Mouse (Mus musculus): ENCODE results near the gene B430305J03Rik.

Gene B430305J03Rik

GRCm38 (mm10) chr3:61365779-61366373 lies at the start of gene B430305J03Rik:
Gene B430305J03Rik (minus strand): TSS chr3:61365951.
- DNase-seq (ENCODE audit: inconsistent age in 2 of 2, low spot score in 1 of 2): peak in 1 of 2 experiments; percentile 51

GRCm38 (mm10) chr3:61409683-61410082 lies 43.9 kb upstream of the B430305J03Rik start:
- DNase-seq (ENCODE audit: inconsistent age in 2 of 2, low spot score in 1 of 2): peak in 1 of 2 experiments; percentile 36

GRCm38 (mm10) chr3:61406921-61407320 lies 41.2 kb upstream of the B430305J03Rik start:
- DNase-seq (ENCODE audit: inconsistent age in 2 of 2, low spot score in 1 of 2): peak in 1 of 2 experiments; percentile 20

GRCm38 (mm10) chr3:61400823-61401387 lies 35.2 kb upstream of the B430305J03Rik start:
- DNase-seq (ENCODE audit: inconsistent age in 2 of 2, low spot score in 1 of 2): no peak

- no peak for DNase-seq (ENCODE audit: inconsistent age in 2 of 2, low spot score in 1 of 2)
Observed at GRCm38 (mm10) chr3:61396728-61397127, 31.0 kb upstream of the B430305J03Rik start.

GRCm38 (mm10) chr3:61395382-61395781 lies 29.6 kb upstream of the B430305J03Rik start:
- no peak for DNase-seq (ENCODE audit: inconsistent age in 2 of 2, low spot score in 1 of 2)

GRCm38 (mm10) chr3:61393520-61393919 lies 27.8 kb upstream of the B430305J03Rik start:
- no peak for DNase-seq (ENCODE audit: inconsistent age in 2 of 2, low spot score in 1 of 2)

- DNase-seq (ENCODE audit: inconsistent age in 2 of 2, low spot score in 1 of 2): peak in 1 of 2 experiments; percentile 37
Observed at GRCm38 (mm10) chr3:61392881-61393280, 27.1 kb upstream of the B430305J03Rik start.

- DNase-seq (ENCODE audit: inconsistent age in 2 of 2, low spot score in 1 of 2): no peak
Observed at GRCm38 (mm10) chr3:61391564-61391963, 25.8 kb upstream of the B430305J03Rik start.

- no peak for DNase-seq (ENCODE audit: inconsistent age in 2 of 2, low spot score in 1 of 2)
Observed at GRCm38 (mm10) chr3:61386368-61386767, 20.6 kb upstream of the B430305J03Rik start.

GRCm38 (mm10) chr3:61376001-61376400 lies 10.2 kb upstream of the B430305J03Rik start:
- no peak for DNase-seq (ENCODE audit: inconsistent age in 2 of 2, low spot score in 1 of 2)

GRCm38 (mm10) chr3:61368446-61368845 lies 2.7 kb upstream of the B430305J03Rik start:
- no peak for DNase-seq (ENCODE audit: inconsistent age in 2 of 2, low spot score in 1 of 2)

GRCm38 (mm10) chr3:61364978-61365778 lies 573 bp downstream of the B430305J03Rik start:
- peak; percentile 55 to 85 for DNase-seq (ENCODE audit: inconsistent age in 2 of 2, low spot score in 1 of 2)

GRCm38 (mm10) chr3:61364661-61364977 lies 1.1 kb downstream of the B430305J03Rik start:
- no peak for DNase-seq (ENCODE audit: inconsistent age in 2 of 2, low spot score in 1 of 2)

- DNase-seq (ENCODE audit: inconsistent age in 2 of 2, low spot score in 1 of 2): peak; percentile 93 to 98
Observed at GRCm38 (mm10) chr3:61363989-61364660, 1.6 kb downstream of the B430305J03Rik start.

- DNase-seq (ENCODE audit: inconsistent age in 2 of 2, low spot score in 1 of 2): peak; percentile 92 to 97
Observed at GRCm38 (mm10) chr3:61363161-61363988, 2.4 kb downstream of the B430305J03Rik start.

- no peak for DNase-seq (ENCODE audit: inconsistent age in 2 of 2, low spot score in 1 of 2)
Observed at GRCm38 (mm10) chr3:61362821-61363160, 3.0 kb downstream of the B430305J03Rik start.

GRCm38 (mm10) chr3:61361338-61361737 lies 4.4 kb downstream of the B430305J03Rik start, which contains the start of gene Rap2b:
Gene Rap2b (plus strand): TSS chr3:61361638.
- no peak for DNase-seq (ENCODE audit: inconsistent age in 2 of 2, low spot score in 1 of 2)

- DNase-seq (ENCODE audit: inconsistent age in 2 of 2, low spot score in 1 of 2): no peak
Observed at GRCm38 (mm10) chr3:61358756-61359293, 6.9 kb downstream of the B430305J03Rik start.

GRCm38 (mm10) chr3:61358107-61358506 lies 7.6 kb downstream of the B430305J03Rik start:
- DNase-seq (ENCODE audit: inconsistent age in 2 of 2, low spot score in 1 of 2): no peak

Measured in adrenal gland, adult (tissue).